Mouse (Mus musculus) stomach, embryonic 14.5 days (tissue): ENCODE measurements around the gene Lypla2. TPM values are rescaled to one million over a fixed set of nuclear protein-coding genes. Genes with fewer than 3 reads are reported as not detected.
"Not testable (repeated sequence)": the region's sequence is repeated elsewhere in the genome, so short reads cannot be mapped to it uniquely, and the experiment has no call there.

ENCODE experiments used
- ATAC-seq: fragments of 200-750 bp; cut with Nextera tagmentation; 2 replicates; pipeline ENCODE4 v1.8.0; 2017; ENCODE audit warnings: low read depth, moderate TSS enrichment; ENCODE audit not compliant: insufficient number of reproducible peaks, insufficient read depth, low FRiP score
- H3K27ac ChIP-seq: fragments of 300-500 bp; sonication (generic); 2 replicates; pipeline ENCODE4 v1.5.1; 2014; ENCODE audit warnings: mild to moderate bottlenecking, low read length, moderate library complexity, mixed read lengths
- H3K27me3 ChIP-seq: fragments of 300-500 bp; sonication (generic); 2 replicates; pipeline ENCODE4 v1.6.1; 2014; ENCODE audit warnings: low read length, control low read depth, mixed read lengths; ENCODE audit not compliant: control insufficient read depth, insufficient read depth
- H3K36me3 ChIP-seq: fragments of 300-500 bp; sonication (generic); 2 replicates; pipeline ENCODE4 v1.6.1; 2014; ENCODE audit warnings: mild to moderate bottlenecking, control low read depth, low read length, moderate library complexity, mixed read lengths; ENCODE audit not compliant: control insufficient read depth, insufficient read depth
- H3K4me1 ChIP-seq: fragments of 300-500 bp; sonication (generic); 2 replicates; pipeline ENCODE4 v1.6.1; 2014; ENCODE audit warnings: low read length, control low read depth, mixed read lengths; ENCODE audit not compliant: control insufficient read depth, insufficient read depth
- H3K4me2 ChIP-seq: fragments of 300-500 bp; sonication (generic); replicated peaks from 2 replicates; pipeline ENCODE4 v1.6.1; 2014; ENCODE audit warnings: low read depth, low read length, control low read depth
- H3K4me3 ChIP-seq: fragments of 300-500 bp; sonication (generic); 2 replicates; pipeline ENCODE4 v1.5.1; 2014; ENCODE audit warnings: low read depth, low read length, control low read depth
- H3K9ac ChIP-seq: fragments of 300-500 bp; sonication (generic); replicated peaks from 2 replicates; pipeline ENCODE4 v1.6.1; 2014; ENCODE audit warnings: low read depth, mild to moderate bottlenecking, control low read depth, low read length, moderate library complexity, mixed read lengths
- H3K9me3 ChIP-seq: fragments of 300-500 bp; sonication (generic); 2 replicates; pipeline ENCODE4 v1.6.1; 2016; ENCODE audit warnings: low read depth, low read length, control low read depth; ENCODE audit not compliant: control insufficient read depth
- WGBS: fragments of 180-500 bp; shearing (Covaris S2); extraction: QIAGEN DNeasy Blood & Tissue Kit; methylation state at CpG from one replicate; pipeline ENCODE4 v1.1.7; 2014; 5-methylcytosine and 5-hydroxymethylcytosine counted together
- polyA plus RNA-seq: library from polyadenylated mRNA; unstranded; fragments of >200 nt; fragmentation: Nextera tagmentation; extraction: Ambion mirVana; gene quantifications from 2 replicates; pipeline ENCODE4 v1.2.1, GENCODE M21; 2014

Gene Lypla2
- polyA plus RNA-seq, 1 experiment from 2014 or later = 104 TPM

GRCm38 (mm10) chr4:135949475-135949874, 23.0 kb downstream of the Lypla2 start:
- 84% methylated on average over 10 of the region's 10 CpGs for WGBS
- H3K27me3 ChIP-seq = no peaks in the 10 kb centered on the region
- H3K4me1 ChIP-seq = 0 out of 2 replicates have a peak, but pooled peaks cover 8% of the 10 kb centered on the region
- no peak overlapping the region for H3K27ac ChIP-seq
- peaks cover 7% of the 10 kb centered on the region for H3K36me3 ChIP-seq
- no peak for ATAC-seq
- H3K4me2 ChIP-seq = no peak overlapping the region
- H3K4me3 ChIP-seq = no peak overlapping the region
- no peak overlapping the region for H3K9ac ChIP-seq
- no peaks in the 10 kb centered on the region for H3K9me3 ChIP-seq

GRCm38 (mm10) chr4:135948142-135948541, 24.3 kb downstream of the Lypla2 start:
- no peaks in the 10 kb centered on the region for H3K27me3 ChIP-seq
- H3K4me1 ChIP-seq = 0 out of 2 replicates have a peak, but pooled peaks cover 8% of the 10 kb centered on the region
- peaks cover 7% of the 10 kb centered on the region for H3K36me3 ChIP-seq
- ATAC-seq = no peak
- no peak overlapping the region for H3K4me2 ChIP-seq
- WGBS = 92% methylated on average over 8 of the region's 8 CpGs
- H3K9me3 ChIP-seq = no peaks in the 10 kb centered on the region
- H3K27ac ChIP-seq = no peak overlapping the region
- H3K4me3 ChIP-seq = no peak overlapping the region
- H3K9ac ChIP-seq = no peak overlapping the region

GRCm38 (mm10) chr4:135946659-135947301, 25.6 kb downstream of the Lypla2 start:
- WGBS = 1% methylated on average over 28 of the region's 28 CpGs
- no peak for ATAC-seq

GRCm38 (mm10) chr4:135946278-135946658, 26.2 kb downstream of the Lypla2 start, which contains the start of gene Hmgcl:
Gene Hmgcl (plus strand): TSS chr4:135946448.
- Histone ChIP-seq H3K9ac (peak within 1 kb of the TSS; percentile 66), H3K27me3 (no peaks in the 10 kb centered on the region), H3K27ac (peak within 1 kb of the TSS; percentile 61; the same call in 1 of the 2 replicates), H3K4me3 (peak within 1 kb of the TSS; percentile 85), H3K4me1 (0 out of 2 replicates have a peak, but pooled peaks cover 8% of the 10 kb centered on the region), H3K9me3 (no peaks in the 10 kb centered on the region), H3K36me3 (no peaks in the 10 kb centered on the region; the same call in 1 of the 2 replicates), H3K4me2 (peak within 1 kb of the TSS; percentile 79)
- peak; percentile 94 for ATAC-seq
- WGBS = under 1% methylated on average over 23 of the region's 23 CpGs

More at GRCm38 (mm10) chr4:135946659-135947301, 25.6 kb downstream of the Lypla2 start:
- Histone ChIP-seq H3K4me2 (peak overlapping the region; percentile 79), H3K27me3 (no peaks in the 10 kb centered on the region), H3K27ac (peak overlapping the region; percentile 11; the same call in 1 of the 2 replicates), H3K36me3 (no peaks in the 10 kb centered on the region; the same call in none of the 2 replicates), H3K9ac (peak overlapping the region; percentile 66), H3K4me1 (0 out of 2 replicates have a peak, but pooled peaks cover 8% of the 10 kb centered on the region), H3K9me3 (no peaks in the 10 kb centered on the region), H3K4me3 (peak overlapping the region; percentile 85)

GRCm38 (mm10) chr4:135945706-135946105, 26.7 kb downstream of the Lypla2 start:
- 68% methylated on average over 10 of the region's 10 CpGs for WGBS
- H3K27me3 ChIP-seq = no peaks in the 10 kb centered on the region
- peak overlapping the region; percentile 79 for H3K4me2 ChIP-seq
- no peaks in the 10 kb centered on the region for H3K36me3 ChIP-seq
- H3K27ac ChIP-seq = peak overlapping the region; percentile 61; the same call in 1 of the 2 replicates
- 0 out of 2 replicates have a peak, but pooled peaks cover 8% of the 10 kb centered on the region for H3K4me1 ChIP-seq
- no peak for ATAC-seq
- H3K9me3 ChIP-seq = no peaks in the 10 kb centered on the region
- peak overlapping the region; percentile 85 for H3K4me3 ChIP-seq
- H3K9ac ChIP-seq = no peak overlapping the region

GRCm38 (mm10) chr4:135943389-135943788, 29.0 kb downstream of the Lypla2 start:
- Histone ChIP-seq H3K27ac (no peak overlapping the region), H3K9ac (no peak overlapping the region)

GRCm38 (mm10) chr4:135942193-135942592, 30.2 kb downstream of the Lypla2 start:
- no peaks in the 10 kb centered on the region for H3K27me3 ChIP-seq
- 0 out of 2 replicates have a peak, but pooled peaks cover 5% of the 10 kb centered on the region for H3K4me1 ChIP-seq
- H3K4me3 ChIP-seq = no peak overlapping the region
- H3K27ac ChIP-seq = no peak overlapping the region
- no peak overlapping the region for H3K4me2 ChIP-seq
- no peaks in the 10 kb centered on the region for H3K9me3 ChIP-seq
- WGBS = 81% methylated on average over 6 of the region's 6 CpGs
- H3K9ac ChIP-seq = no peak overlapping the region
- no peak for ATAC-seq
- H3K36me3 ChIP-seq = peaks cover 7% of the 10 kb centered on the region; the same call in 1 of the 2 replicates

More at GRCm38 (mm10) chr4:135943389-135943788, 29.0 kb downstream of the Lypla2 start:
- Histone ChIP-seq H3K4me3 (no peak overlapping the region), H3K4me1 (0 out of 2 replicates have a peak, but pooled peaks cover 5% of the 10 kb centered on the region), H3K36me3 (peaks cover 7% of the 10 kb centered on the region; the same call in 1 of the 2 replicates), H3K4me2 (no peak overlapping the region), H3K9me3 (no peaks in the 10 kb centered on the region), H3K27me3 (no peaks in the 10 kb centered on the region)
- ATAC-seq = no peak
- 51% methylated on average over 4 of the region's 4 CpGs for WGBS

GRCm38 (mm10) chr4:135941026-135941425, 31.4 kb downstream of the Lypla2 start:
- H3K4me1 ChIP-seq, H3K9ac ChIP-seq, H3K4me2 ChIP-seq, ATAC-seq, H3K27me3 ChIP-seq, H3K27ac ChIP-seq, H3K4me3 ChIP-seq, H3K9me3 ChIP-seq, H3K36me3 ChIP-seq: not testable (repeated sequence)
- WGBS = 84% methylated on average over 8 of the region's 8 CpGs
